Mouse (Mus musculus) T-helper 2 cell (primary cell): ENCODE results near the gene G6pc3.

Experiments
- in situ Hi-C: fragments of 300-600 bp; cut with MboI, MseI; formaldehyde crosslinking; loops from one replicate; pipeline ENCODE4 v1.15.1; 2025; ENCODE audit warnings: high pct_unique_total_duplicates

G6pc3 gene

GRCm38 (mm10) chr11:102188980-102189379, 440 bp upstream of the G6pc3 start:
- in situ Hi-C loops = no loop called here

GRCm38 (mm10) chr11:102190848-102191247, 1.4 kb downstream of the G6pc3 start:
- in situ Hi-C loops = no loop called here

- in situ Hi-C loops = no loop called here
These were observed 4.4 kb downstream of the G6pc3 start for GRCm38 (mm10) chr11:102193657-102194440.

DNA sequence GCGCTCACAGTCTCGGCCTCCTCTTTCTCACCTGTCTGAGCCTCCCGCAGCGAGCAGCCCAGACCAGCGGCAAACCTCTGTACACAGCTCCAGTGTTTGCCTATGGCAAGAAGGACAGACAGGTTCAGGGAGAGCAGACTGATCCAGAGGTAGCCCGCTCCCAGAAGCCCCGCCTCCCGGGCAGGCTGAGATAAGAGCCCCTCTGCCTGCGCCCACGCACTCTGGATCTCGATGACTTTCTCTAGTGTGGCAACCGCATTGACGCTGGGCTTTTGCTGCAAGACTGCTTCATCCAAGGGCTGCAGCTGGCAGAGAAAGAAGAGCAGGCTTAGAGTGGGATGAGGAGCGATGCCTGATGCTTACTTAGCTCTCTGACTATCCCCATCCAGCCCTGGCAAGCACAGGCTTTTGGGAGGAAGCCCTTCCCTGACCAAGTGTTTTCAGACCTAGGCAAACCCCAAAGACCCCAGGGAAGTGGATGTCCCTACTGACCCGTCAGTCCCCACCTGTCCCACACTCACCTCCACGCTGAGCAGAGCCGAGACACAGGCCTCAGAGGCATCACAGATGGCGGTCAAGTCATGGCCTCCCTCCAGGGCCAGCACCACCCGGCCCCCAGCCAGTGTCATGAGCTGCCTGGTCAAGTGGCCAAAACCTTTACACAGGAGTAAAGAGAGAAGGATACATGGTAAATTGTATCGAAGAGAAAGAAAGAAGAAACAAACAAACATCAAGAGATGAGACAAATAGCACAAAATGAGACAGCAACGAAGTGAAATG, 6.8 kb downstream of the G6pc3 start:
- in situ Hi-C loops = no loop called here

DNA sequence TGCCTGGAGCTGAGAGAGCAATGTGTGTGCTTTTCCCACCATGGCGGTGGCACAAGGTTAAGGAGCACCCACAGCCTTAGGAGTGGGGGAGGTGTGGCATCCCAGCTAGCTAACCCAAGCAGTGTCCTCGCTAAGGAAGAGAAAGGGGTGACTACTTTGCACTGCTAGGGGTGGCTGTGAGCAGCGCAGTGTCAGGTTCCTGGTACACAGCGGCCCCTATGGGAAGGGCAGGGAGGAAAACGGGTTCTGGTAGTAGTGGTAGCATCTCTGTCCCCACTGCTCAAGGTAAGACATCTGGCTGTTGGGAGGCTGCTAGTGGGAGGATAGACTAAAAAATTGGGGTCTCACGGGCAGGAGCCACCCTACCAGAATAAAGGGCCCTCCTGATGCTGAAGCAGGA, 8.8 kb downstream of the G6pc3 start:
- in situ Hi-C loops = no loop called here

- in situ Hi-C loops = no loop called here
These were observed 10.4 kb downstream of the G6pc3 start for GRCm38 (mm10) chr11:102199856-102200255.

- in situ Hi-C loops = no loop called here
These were observed 12.0 kb downstream of the G6pc3 start for GRCm38 (mm10) chr11:102201408-102201821.

- in situ Hi-C loops = no loop called here
These were observed 17.1 kb downstream of the G6pc3 start for GRCm38 (mm10) chr11:102206481-102206880.

GRCm38 (mm10) chr11:102207825-102208777, 18.7 kb downstream of the G6pc3 start:
- in situ Hi-C loops = no loop called here

- in situ Hi-C loops = no loop called here
These were observed 19.4 kb downstream of the G6pc3 start for GRCm38 (mm10) chr11:102208846-102209245.

- in situ Hi-C loops = loop anchor here (10.0 kb wide), 1 partner anchor 1765 kb away; the partner anchor contains the start of genes Klhl10 and Nt5c3b
These were observed 20.3 kb downstream of the G6pc3 start for GRCm38 (mm10) chr11:102209742-102210141.

GRCm38 (mm10) chr11:102210185-102210584, 20.8 kb downstream of the G6pc3 start:
- in situ Hi-C loops = loop anchor here (10.0 kb wide), 1 partner anchor 1765 kb away; the partner anchor contains the start of genes Klhl10 and Nt5c3b

- in situ Hi-C loops = loop anchor here (10.0 kb wide), 1 partner anchor 1766 kb away; the partner anchor contains the start of genes Klhl10 and Nt5c3b
These were observed 21.6 kb downstream of the G6pc3 start for GRCm38 (mm10) chr11:102211011-102211410.

- in situ Hi-C loops = loop anchor here (10.0 kb wide), 1 partner anchor 1767 kb away; the partner anchor contains the start of genes Klhl10 and Nt5c3b
These were observed 22.5 kb downstream of the G6pc3 start for GRCm38 (mm10) chr11:102211936-102212341.

GRCm38 (mm10) chr11:102214430-102215156, 25.2 kb downstream of the G6pc3 start:
- in situ Hi-C loops = loop anchor here (10.0 kb wide), 1 partner anchor 1770 kb away; the partner anchor contains the start of genes Klhl10 and Nt5c3b

DNA sequence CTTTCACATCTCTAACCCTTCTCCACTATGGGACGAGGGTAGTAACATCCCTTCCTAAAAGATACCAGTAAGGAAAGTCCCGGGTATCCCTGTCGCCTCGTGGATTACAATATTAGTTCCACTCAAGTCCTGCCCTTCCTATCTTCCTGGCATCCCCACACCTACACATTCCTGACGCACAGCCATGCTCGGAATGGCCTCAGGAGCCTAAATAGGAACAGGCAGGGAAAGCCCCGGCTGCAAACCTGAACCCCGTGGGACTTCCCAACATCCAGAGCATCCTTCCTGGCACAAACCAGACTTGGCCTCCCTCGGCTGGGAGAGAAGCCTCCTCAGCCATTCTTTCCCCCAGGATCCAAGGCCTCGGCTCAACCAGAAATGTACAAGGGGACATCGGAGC, 26.1 kb downstream of the G6pc3 start:
- in situ Hi-C loops = loop anchor here (10.0 kb wide), 1 partner anchor 1771 kb away; the partner anchor contains the start of genes Klhl10 and Nt5c3b

DNA sequence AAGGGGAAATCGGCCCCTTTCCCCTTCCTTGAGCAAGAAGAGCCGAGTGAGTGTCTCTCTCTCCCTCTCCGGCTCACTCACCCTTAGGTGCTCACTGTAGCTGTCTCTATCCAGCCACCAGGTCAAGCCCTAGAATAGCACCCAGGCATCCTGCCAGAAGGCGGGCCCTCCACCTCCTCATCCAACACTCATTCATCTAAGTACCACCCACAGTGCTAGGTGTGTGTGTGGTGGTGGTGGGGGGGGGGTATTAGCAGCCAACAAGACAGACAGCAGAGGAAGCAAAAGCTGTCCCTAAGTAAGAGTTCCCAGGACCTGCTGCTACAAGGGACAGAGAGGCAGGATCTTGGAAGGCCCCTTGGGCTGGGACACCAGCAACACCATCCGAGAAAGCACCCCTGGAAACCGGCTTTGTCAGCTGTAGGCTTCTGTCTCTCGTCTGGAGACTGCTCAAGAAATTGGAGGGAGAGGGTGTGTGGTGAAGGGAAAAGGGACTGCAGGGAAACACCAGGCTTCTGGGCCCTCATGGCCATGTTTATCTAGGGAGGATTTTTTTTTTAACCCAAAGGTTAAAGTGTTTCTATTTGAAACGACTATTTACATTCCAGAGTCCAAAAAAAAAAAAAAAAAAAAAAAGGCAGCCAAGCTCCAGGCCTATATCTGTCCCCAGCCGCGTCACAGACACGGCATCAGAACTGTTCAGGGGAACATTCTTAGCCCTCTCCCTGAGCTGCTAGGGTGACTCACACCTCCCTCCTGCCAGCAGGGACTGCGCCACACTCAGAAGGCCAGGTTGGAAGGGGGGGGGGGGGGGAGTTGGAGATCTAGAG, 26.9 kb downstream of the G6pc3 start:
- in situ Hi-C loops = loop anchor here (10.0 kb wide), 1 partner anchor 1771 kb away; the partner anchor contains the start of genes Klhl10 and Nt5c3b

DNA sequence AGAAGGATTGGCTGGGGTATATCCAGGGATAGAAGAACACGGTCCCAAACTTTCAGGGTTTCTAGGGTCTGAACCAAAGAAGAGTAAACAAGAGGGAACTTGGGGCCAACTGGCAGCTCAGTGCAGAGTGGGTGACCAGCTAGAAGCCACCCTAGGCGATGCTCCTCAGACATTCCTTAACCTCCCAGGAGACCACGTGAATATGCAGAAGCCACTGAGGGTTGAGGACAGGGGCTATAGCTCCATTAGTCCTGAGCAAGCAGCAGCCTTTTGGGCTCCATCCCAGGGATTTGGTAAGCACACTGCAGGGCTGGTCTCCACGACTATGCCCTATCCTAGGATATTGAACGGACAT, 27.4 kb downstream of the G6pc3 start:
- in situ Hi-C loops = loop anchor here (10.0 kb wide), 1 partner anchor 1772 kb away; the partner anchor contains the start of genes Klhl10 and Nt5c3b

DNA sequence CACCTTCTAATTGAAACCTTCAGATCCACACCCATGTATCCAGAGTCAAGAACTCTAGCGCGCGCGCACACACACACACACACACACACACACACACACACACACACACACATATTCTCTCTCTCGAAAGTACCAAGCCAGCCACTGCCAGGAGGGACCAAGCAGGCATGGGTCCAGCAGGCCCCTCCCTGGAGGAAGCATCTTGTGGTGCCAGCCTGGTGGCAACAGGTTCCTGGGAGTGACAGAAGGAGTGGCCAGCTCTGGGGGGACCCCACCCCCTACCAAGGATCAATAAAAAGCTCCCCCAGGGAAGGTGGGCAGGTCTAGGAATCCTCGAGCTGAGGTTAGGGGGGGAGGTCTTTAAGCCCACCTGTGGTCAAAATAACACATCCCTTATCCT, 28.0 kb downstream of the G6pc3 start:
- in situ Hi-C loops = loop anchor here (10.0 kb wide), 1 partner anchor 1773 kb away; the partner anchor contains the start of genes Klhl10 and Nt5c3b
